Mouse (Mus musculus): ENCODE data around the gene Jakmip3.

DNA sequence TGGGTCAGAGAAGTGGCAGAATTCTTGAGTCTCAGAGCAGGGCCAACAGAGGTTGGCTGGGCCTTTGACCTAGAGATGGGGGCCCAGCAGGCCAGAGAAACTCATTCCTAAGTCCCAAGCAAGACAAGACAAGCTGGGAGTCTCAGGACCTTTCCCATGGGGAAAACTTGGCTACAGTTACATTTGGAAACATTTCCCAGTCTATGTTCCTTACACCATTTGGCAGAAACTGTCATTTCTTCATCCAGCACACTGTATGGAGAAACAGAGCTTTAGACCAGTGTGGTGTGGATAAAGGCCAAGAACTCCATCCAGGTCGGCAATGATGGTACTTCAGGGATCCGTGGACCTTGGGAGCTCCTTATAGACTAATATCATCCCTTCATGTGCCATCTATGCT is 71.1 kb downstream of the Jakmip3 start:
- TF ChIP-seq CTCF (IDR thresholded peaks at IDR 0.05; ENCODE audit: control insufficient read depth, insufficient read depth, low read length) = no peak
- TF ChIP-seq POLR2A (IDR thresholded peaks at IDR 0.05; ENCODE audit: borderline replicate concordance, control insufficient read depth, low read depth, low read length) = no peak

All from bone marrow, adult 2 months (tissue).